Mouse (Mus musculus): Measurements from ENCODE around the gene Dlat.
"Not testable (repeated sequence)": the region's sequence is repeated elsewhere in the genome, so short reads cannot be mapped to it uniquely, and the experiment has no call there.

- TF ChIP-seq POLR2A (IDR thresholded peaks at IDR 0.05; ENCODE audit: low read depth, low read length); PAX5 (IDR thresholded peaks at IDR 0.05; ENCODE audit: low read length); CTCF (conservative IDR thresholded peaks at IDR 0.05 in 1 of 2, IDR thresholded peaks at IDR 0.05 in 1 of 2; ENCODE audit: low read depth in 2 of 2, low read length in 2 of 2): not testable (repeated sequence)
Observed at GRCm38 (mm10) chr9:50630903-50631302, 28.7 kb downstream of the Dlat start.

Measured in CH12.LX (cell line).